Mouse (Mus musculus) ES-E14 (cell line): Measurements from ENCODE around the gene Ivl.

Experiments used
- CHD2 ChIP-seq: IDR thresholded peaks from 2 replicates; pipeline ENCODE4 v1.6.1; 2014; ENCODE audit warnings: mild to moderate bottlenecking, low read depth, low read length, inconsistent platforms
- HCFC1 ChIP-seq: IDR thresholded peaks from 2 replicates; pipeline ENCODE4 v1.6.1; 2012; ENCODE audit warnings: low read length, inconsistent platforms, borderline replicate concordance; ENCODE audit not compliant: insufficient read depth
- MAFK ChIP-seq: IDR thresholded peaks from 2 replicates; pipeline ENCODE4 v1.6.1; 2014; ENCODE audit warnings: mild to moderate bottlenecking, low read depth, low read length, inconsistent platforms; ENCODE audit not compliant: insufficient read depth
- ZNF384 ChIP-seq: IDR thresholded peaks from 2 replicates; pipeline ENCODE4 v1.6.1; 2012; ENCODE audit warnings: low read depth, low read length, inconsistent platforms

DNA sequence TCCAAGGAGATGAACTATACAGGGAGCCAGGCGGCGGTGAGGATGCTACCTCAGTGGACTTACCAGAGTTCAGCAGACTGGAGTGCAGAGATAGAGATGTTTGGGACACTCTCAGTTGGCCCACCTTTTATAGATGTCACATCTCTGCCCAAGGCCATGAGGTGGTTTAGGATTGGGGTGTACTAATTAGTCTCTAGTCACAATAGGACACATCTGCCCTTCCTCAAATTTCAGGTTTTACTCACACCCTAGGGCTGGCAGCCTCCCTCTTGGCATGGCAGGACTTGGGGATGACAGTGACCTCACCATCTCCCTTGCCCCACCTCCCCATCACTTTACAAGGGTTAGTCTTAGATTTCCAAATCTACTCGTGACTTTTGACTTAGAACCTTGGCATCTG, 39.1 kb downstream of the Ivl start, which contains the start of gene 2310046K23Rik:
- TF ChIP-seq MAFK (no peak), HCFC1 (no peak), ZNF384 (no peak), CHD2 (no peak)
